Mouse (Mus musculus) heart, embryonic 12.5 days (tissue): ENCODE data around the gene Hist1h2bg. TPM values are rescaled to one million over a fixed set of nuclear protein-coding genes. Genes with fewer than 3 reads are reported as not detected.
A peak's percentile ranks its signal among the peaks of the same experiment; 100 is the strongest.
"Not testable (repeated sequence)": the region's sequence is repeated elsewhere in the genome, so short reads cannot be mapped to it uniquely, and the experiment has no call there.

Source experiments
- ATAC-seq: fragments of 200-750 bp; cut with Nextera tagmentation; 2 replicates; pipeline ENCODE4 v1.8.0; 2017; ENCODE audit warnings: moderate TSS enrichment, moderate library complexity; ENCODE audit not compliant: insufficient number of reproducible peaks, low FRiP score
- H3K27ac ChIP-seq: fragments of 300-500 bp; sonication (generic); 2 replicates; pipeline ENCODE4 v1.5.1; 2016; ENCODE audit warnings: mild to moderate bottlenecking, moderate library complexity; ENCODE audit not compliant: poor library complexity, severe bottlenecking
- H3K27me3 ChIP-seq: fragments of 300-500 bp; sonication (generic); replicated peaks from 2 replicates; pipeline ENCODE4 v1.6.1; 2016; ENCODE audit warnings: mild to moderate bottlenecking, moderate library complexity
- H3K36me3 ChIP-seq: fragments of 300-500 bp; sonication (generic); 2 replicates; pipeline ENCODE4 v1.6.1; 2016; ENCODE audit warnings: mild to moderate bottlenecking, moderate library complexity
- H3K4me1 ChIP-seq: fragments of 300-500 bp; sonication (generic); replicated peaks from 2 replicates; pipeline ENCODE4 v1.6.1; 2016; ENCODE audit warnings: mild to moderate bottlenecking
- H3K4me2 ChIP-seq: fragments of 300-500 bp; sonication (generic); 2 replicates; pipeline ENCODE4 v1.6.1; 2016; ENCODE audit warnings: mild to moderate bottlenecking, moderate library complexity
- H3K4me3 ChIP-seq: fragments of 300-500 bp; sonication (generic); 2 replicates; pipeline ENCODE4 v1.5.1; 2016; ENCODE audit warnings: mild to moderate bottlenecking
- H3K9ac ChIP-seq: fragments of 300-500 bp; sonication (generic); 2 replicates; pipeline ENCODE4 v1.6.1; 2016; ENCODE audit warnings: mild to moderate bottlenecking, moderate library complexity
- H3K9me3 ChIP-seq: fragments of 300-500 bp; sonication (generic); replicated peaks from 2 replicates; pipeline ENCODE4 v1.6.1; 2016; ENCODE audit warnings: mild to moderate bottlenecking, moderate library complexity
- WGBS: fragments of 180-500 bp; shearing (Covaris S2); methylation state at CpG from one replicate; pipeline ENCODE4 v1.1.7; 2016; 5-methylcytosine and 5-hydroxymethylcytosine counted together
- polyA plus RNA-seq: library from polyadenylated mRNA; unstranded; fragments of >200 nt; fragmentation: Nextera tagmentation; extraction: Ambion mirVana; gene quantifications from 2 replicates; pipeline ENCODE4 v1.2.1, GENCODE M21; 2016

Hist1h2bg gene
- polyA plus RNA-seq, 1 experiment from 2014 or later, result 4.8 TPM

- H3K4me1 ChIP-seq, result peaks cover 12% of the 10 kb centered on the region
- H3K27me3 ChIP-seq, H3K36me3 ChIP-seq, H3K9me3 ChIP-seq, ATAC-seq: not testable (repeated sequence)
- peak overlapping the region; percentile 68 for H3K4me2 ChIP-seq
- under 1% methylated on average over 13 of the region's 34 CpGs for WGBS
- H3K9ac ChIP-seq, result peak overlapping the region; percentile 81
- H3K27ac ChIP-seq, result peak overlapping the region; percentile 94
- peak overlapping the region; percentile 60 for H3K4me3 ChIP-seq
Measured at GRCm38 (mm10) chr13:23571504-23572217, 465 bp downstream of the Hist1h2bg start.

GRCm38 (mm10) chr13:23572218-23573033, 1.2 kb downstream of the Hist1h2bg start:
- no peak for ATAC-seq
- 47% methylated on average over 2 of the region's 2 CpGs for WGBS
- peak overlapping the region; percentile 94 for H3K27ac ChIP-seq
- H3K9me3 ChIP-seq, result no peaks in the 10 kb centered on the region
- peaks cover 19% of the 10 kb centered on the region for H3K4me1 ChIP-seq
- H3K9ac ChIP-seq, result no peak overlapping the region
- H3K4me3 ChIP-seq, result peak overlapping the region; percentile 60
- H3K4me2 ChIP-seq, result peak overlapping the region; percentile 68
- H3K27me3 ChIP-seq, result no peaks in the 10 kb centered on the region
- H3K36me3 ChIP-seq, result no peaks in the 10 kb centered on the region

GRCm38 (mm10) chr13:23573034-23573897, 2.1 kb downstream of the Hist1h2bg start:
- not testable (repeated sequence) for H3K27me3 ChIP-seq, H3K9me3 ChIP-seq, H3K36me3 ChIP-seq, ATAC-seq
- 15% methylated on average over 20 of the region's 20 CpGs for WGBS
- Histone ChIP-seq H3K9ac (peak overlapping the region; percentile 73), H3K4me3 (peak overlapping the region; percentile 38), H3K4me1 (peaks cover 19% of the 10 kb centered on the region), H3K27ac (peak overlapping the region; percentile 88), H3K4me2 (peak overlapping the region; percentile 68)

GRCm38 (mm10) chr13:23573898-23574524, 2.8 kb downstream of the Hist1h2bg start, which contains the start of the genes Hist1h2bf and Hist1h2ad:
Gene Hist1h2bf, minus strand, starts transcription at chr13:23574196.
Gene Hist1h2ad, plus strand, starts transcription at chr13:23574381.
- peak within 1 kb of the TSS; percentile 73 for H3K9ac ChIP-seq
- H3K36me3 ChIP-seq, H3K27me3 ChIP-seq, H3K9me3 ChIP-seq: not testable (repeated sequence)
- peaks cover 19% of the 10 kb centered on the region for H3K4me1 ChIP-seq
- H3K27ac ChIP-seq, result peak within 1 kb of the TSS; percentile 88
- WGBS, result under 1% methylated on average over 42 of the region's 42 CpGs
- peak within 1 kb of the TSS; percentile 38 for H3K4me3 ChIP-seq
- peak; percentile 90 for ATAC-seq
- peak within 1 kb of the TSS; percentile 68 for H3K4me2 ChIP-seq

GRCm38 (mm10) chr13:23574546-23575170, 3.5 kb downstream of the Hist1h2bg start:
- H3K36me3 ChIP-seq, H3K27me3 ChIP-seq, H3K9me3 ChIP-seq, H3K9ac ChIP-seq, ATAC-seq: not testable (repeated sequence)
- 1% methylated on average over 10 of the region's 39 CpGs for WGBS
- Histone ChIP-seq H3K4me3 (peak overlapping the region; percentile 38), H3K4me2 (peak overlapping the region; percentile 68), H3K4me1 (peaks cover 19% of the 10 kb centered on the region), H3K27ac (peak overlapping the region; percentile 88)

- peak; percentile 72 for ATAC-seq
- Histone ChIP-seq H3K27ac (peak within 1 kb of the TSS; percentile 83), H3K9ac (peak within 1 kb of the TSS; percentile 89), H3K4me1 (peaks cover 17% of the 10 kb centered on the region), H3K9me3 (no peaks in the 10 kb centered on the region), H3K36me3 (no peaks in the 10 kb centered on the region), H3K4me3 (peak within 1 kb of the TSS; percentile 57), H3K27me3 (no peaks in the 10 kb centered on the region), H3K4me2 (peak within 1 kb of the TSS; percentile 85)
- WGBS, result under 1% methylated on average over 18 of the region's 18 CpGs
Measured at GRCm38 (mm10) chr13:23575271-23575851, 4.2 kb downstream of the Hist1h2bg start, which contains the start of gene Hist1h3d. Gene Hist1h3d, plus strand, starts transcription at chr13:23575763.

- Histone ChIP-seq H3K27ac (peak overlapping the region; percentile 82), H3K4me3 (peak overlapping the region; percentile 57), H3K9ac (peak overlapping the region; percentile 89), H3K4me2 (peak overlapping the region; percentile 85), H3K4me1 (peaks cover 17% of the 10 kb centered on the region)
- not testable (repeated sequence) for H3K9me3 ChIP-seq, H3K36me3 ChIP-seq, ATAC-seq, H3K27me3 ChIP-seq
- under 1% methylated on average over 19 of the region's 40 CpGs for WGBS
Measured at GRCm38 (mm10) chr13:23575864-23576313, 4.7 kb downstream of the Hist1h2bg start.

- no peak for ATAC-seq
- Histone ChIP-seq H3K27me3 (no peaks in the 10 kb centered on the region), H3K4me1 (peaks cover 17% of the 10 kb centered on the region), H3K4me2 (peak overlapping the region; percentile 85), H3K4me3 (peak overlapping the region; percentile 57), H3K27ac (peak overlapping the region; percentile 82), H3K9me3 (no peaks in the 10 kb centered on the region), H3K36me3 (no peaks in the 10 kb centered on the region), H3K9ac (peak overlapping the region; percentile 89)
- WGBS, result 15% methylated on average over 7 of the region's 7 CpGs
Measured at GRCm38 (mm10) chr13:23576351-23576881, 5.2 kb downstream of the Hist1h2bg start.

- Histone ChIP-seq H3K27ac (peak overlapping the region; percentile 82), H3K4me1 (peaks cover 20% of the 10 kb centered on the region), H3K36me3 (no peaks in the 10 kb centered on the region), H3K9me3 (no peaks in the 10 kb centered on the region), H3K4me2 (peak overlapping the region; percentile 85), H3K27me3 (no peaks in the 10 kb centered on the region), H3K4me3 (peak overlapping the region; percentile 57), H3K9ac (peak overlapping the region; percentile 89)
- WGBS, result 58% methylated on average over 6 of the region's 6 CpGs
- ATAC-seq, result no peak
Measured at GRCm38 (mm10) chr13:23576906-23577639, 5.9 kb downstream of the Hist1h2bg start.
